Mouse (Mus musculus): ENCODE data around the gene Homer3.

GRCm38 (mm10) chr8:70276476-70276875, 6.2 kb upstream of the Homer3 start:
- TF ChIP-seq CTCF (IDR thresholded peaks at IDR 0.05; ENCODE audit: control insufficient read depth, insufficient read depth, insufficient replicate concordance, low read depth, low read length), result no peak
- no peak for TF ChIP-seq POLR2A (IDR thresholded peaks at IDR 0.05; ENCODE audit: control insufficient read depth, low read depth, low read length)
